Mouse (Mus musculus) retina, postnatal 1 day (tissue): Measurements from ENCODE around the gene Rnh1.

Source experiments
- DNase-seq: peaks from one replicate; pipeline ENCODE4 v3.0.0-alpha.2; 2012

Rnh1 gene

GRCm38 (mm10) chr7:141172116-141173006, at the start of gene Rnh1:
Rnh1 (minus strand) TSS chr7:141172857.
- peak; percentile 97 for DNase-seq

DNA sequence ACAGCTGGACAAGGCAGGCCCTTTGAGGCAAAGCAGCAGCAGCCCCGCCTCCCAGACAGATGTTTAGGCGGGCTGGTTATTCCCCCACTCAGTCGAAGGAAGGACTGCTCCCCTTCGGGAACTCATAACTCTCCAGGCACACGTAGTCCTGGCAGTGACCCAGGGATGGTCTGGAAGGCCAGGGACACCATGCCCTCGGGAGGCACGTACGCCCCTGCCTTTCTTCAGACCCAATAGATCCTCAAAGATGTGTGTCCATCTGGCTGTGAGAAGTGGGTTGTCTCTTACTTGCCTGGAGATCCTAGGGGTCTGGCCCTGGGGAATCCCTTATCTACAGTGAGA, 49.4 kb upstream of the Rnh1 start:
- no peak for DNase-seq

- DNase-seq, result peak; percentile 100
Measured at GRCm38 (mm10) chr7:141221249-141222125, 48.8 kb upstream of the Rnh1 start.

GRCm38 (mm10) chr7:141220377-141220776, 47.7 kb upstream of the Rnh1 start:
- no peak for DNase-seq

- no peak for DNase-seq
Measured at GRCm38 (mm10) chr7:141219558-141220099, 47.0 kb upstream of the Rnh1 start.

- DNase-seq, result no peak
Measured at GRCm38 (mm10) chr7:141218557-141219133, 46.0 kb upstream of the Rnh1 start.

- DNase-seq, result no peak
Measured at GRCm38 (mm10) chr7:141218141-141218540, 45.5 kb upstream of the Rnh1 start.

- DNase-seq, result no peak
Measured at GRCm38 (mm10) chr7:141217343-141218013, 44.8 kb upstream of the Rnh1 start.

GRCm38 (mm10) chr7:141216894-141217293, 44.2 kb upstream of the Rnh1 start:
- no peak for DNase-seq

GRCm38 (mm10) chr7:141215880-141216733, 43.5 kb upstream of the Rnh1 start:
- no peak for DNase-seq

DNA sequence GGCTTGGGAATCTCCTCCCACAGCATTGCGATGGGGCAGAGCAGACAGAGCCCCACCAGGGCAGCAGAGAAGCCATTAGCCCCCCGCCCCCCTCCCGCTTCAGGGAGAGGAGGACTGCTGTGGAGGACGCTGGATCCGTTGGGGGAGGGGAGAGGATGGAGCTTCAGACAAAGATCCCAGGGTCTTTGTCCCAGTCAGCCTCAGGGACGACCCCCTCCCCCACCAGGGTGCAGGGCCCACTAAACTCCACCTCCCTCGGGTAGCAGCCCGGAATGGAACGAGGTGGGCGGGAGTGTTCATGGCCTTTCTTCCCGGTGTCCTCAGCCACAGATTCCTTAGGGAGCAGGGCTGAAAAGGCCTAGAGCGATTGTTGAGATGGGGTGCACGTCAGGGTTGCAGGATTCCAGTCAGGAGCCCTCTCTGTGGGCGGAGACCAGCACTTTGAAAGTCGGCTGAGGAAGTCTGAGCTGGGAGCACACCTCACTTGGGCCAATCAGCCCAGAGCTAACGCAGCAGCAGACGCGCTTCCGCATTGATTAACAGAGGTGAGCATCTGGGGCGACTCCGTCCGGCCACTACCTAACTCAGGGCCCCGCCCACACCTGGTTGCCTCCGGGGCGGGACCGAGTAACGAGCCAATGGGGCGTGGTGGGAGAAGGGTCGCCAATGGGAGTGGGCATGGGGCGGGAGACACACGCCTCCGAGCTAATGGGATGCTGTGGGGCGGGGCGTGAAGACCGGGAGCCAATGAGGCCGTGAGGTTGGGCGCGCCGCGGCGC, 42.6 kb upstream of the Rnh1 start, which contains the start of gene Rassf7:
TSS of gene Rassf7 (plus strand) at position 760 of the 779 bp plus-strand sequence.
- peak; percentile 96 for DNase-seq

DNA sequence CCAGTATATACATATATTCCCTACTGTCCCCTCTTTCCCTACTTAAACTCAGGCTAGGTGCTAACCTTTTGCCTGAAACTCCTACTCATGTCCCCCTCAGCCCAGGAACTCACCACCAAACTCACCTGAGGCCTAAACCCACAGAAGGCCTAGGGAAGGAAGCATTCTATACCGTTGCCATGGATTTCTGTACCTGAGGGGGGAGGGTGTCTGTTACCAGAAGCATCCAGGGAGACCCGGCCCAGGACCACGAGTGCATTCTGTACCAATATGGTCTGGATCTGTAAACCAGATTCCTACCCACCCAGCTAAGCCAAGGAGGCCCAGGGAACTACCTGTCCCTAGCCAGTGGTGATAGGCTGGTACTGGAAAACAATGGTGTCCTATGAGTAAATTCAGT, 41.7 kb upstream of the Rnh1 start:
- DNase-seq, result no peak

DNA sequence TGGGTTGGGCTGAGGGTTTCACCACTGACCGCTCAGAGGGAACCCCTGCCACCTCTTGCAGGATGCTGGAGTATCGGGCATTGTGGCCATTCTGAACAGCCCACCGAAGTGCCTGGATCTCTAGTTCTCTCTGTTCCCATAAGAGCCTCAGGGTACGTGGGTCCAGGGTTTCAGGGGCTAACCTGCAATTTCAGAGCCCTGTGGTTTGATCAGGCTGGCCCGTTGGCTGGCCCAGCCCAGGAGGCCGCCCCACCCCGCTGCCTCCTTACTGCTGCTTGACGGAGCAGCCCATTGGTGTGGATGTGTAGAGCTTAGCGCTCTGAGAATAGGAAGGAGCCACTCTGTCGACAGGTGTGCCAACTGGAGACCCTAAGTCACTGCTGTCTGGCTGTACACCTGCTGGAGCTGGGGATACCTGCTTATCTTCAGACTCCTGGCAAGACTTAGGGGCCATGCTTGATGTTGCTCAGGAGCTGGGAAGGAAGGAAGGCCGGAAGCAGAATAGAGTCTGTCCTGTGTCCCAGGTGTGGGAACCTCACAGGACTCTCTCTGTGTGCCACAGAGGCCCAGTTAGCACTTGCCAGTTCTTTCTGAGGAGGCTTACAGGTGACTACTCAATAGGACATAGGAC, 41.1 kb upstream of the Rnh1 start, which contains the start of gene Lmntd2:
TSS of gene Lmntd2 (minus strand) at position 476 of the 631 bp plus-strand sequence.
- DNase-seq, result no peak

GRCm38 (mm10) chr7:141213133-141213532, 40.5 kb upstream of the Rnh1 start:
- DNase-seq, result no peak

DNA sequence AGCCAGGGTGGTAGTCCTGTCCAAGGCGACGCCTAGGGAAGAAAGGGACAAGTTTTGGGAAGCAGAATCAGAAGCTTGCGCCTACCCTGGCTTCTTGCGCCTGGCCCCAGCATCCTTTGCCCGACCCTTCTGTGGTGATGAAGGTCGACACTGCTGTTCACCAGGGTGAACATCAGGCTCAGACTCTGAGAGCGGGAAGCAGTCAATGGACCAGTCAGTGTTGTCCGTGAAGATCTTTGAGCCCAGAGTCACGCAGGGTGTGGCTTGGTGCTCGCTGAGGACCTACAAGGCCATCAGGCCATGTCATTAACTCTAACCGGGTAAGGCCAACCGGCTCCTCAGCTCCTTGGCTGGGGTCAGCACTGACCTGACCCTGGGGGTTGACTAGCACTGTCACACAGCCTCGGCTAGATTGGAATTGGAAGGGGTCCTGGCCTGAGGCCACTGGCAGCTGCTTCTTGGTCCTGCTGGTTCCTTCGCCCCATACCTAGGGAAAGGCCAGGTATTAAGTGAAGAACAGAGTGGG, 38.0 kb upstream of the Rnh1 start:
- no peak for DNase-seq

DNA sequence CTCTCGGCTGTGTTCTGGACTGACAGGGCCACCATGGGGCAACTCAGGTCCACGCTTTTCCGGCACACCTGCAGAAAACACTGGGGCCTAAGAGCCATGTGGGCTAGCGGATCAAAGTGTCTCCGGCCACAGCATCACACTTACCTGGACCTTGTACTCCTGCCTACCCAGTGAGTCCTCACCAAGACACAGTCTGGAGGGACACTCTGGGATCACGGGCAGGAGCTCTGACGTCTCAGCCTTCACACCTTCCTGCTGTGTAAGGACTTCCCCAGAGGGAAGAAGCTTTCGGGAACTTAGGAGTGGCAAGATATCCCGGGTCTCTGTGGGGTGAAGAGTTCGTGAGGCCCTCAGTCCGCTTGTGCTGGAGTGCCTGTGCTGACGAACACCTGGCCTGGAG, 37.5 kb upstream of the Rnh1 start:
- no peak for DNase-seq

- DNase-seq, result no peak
Measured at GRCm38 (mm10) chr7:141209526-141209925, 36.9 kb upstream of the Rnh1 start.

DNA sequence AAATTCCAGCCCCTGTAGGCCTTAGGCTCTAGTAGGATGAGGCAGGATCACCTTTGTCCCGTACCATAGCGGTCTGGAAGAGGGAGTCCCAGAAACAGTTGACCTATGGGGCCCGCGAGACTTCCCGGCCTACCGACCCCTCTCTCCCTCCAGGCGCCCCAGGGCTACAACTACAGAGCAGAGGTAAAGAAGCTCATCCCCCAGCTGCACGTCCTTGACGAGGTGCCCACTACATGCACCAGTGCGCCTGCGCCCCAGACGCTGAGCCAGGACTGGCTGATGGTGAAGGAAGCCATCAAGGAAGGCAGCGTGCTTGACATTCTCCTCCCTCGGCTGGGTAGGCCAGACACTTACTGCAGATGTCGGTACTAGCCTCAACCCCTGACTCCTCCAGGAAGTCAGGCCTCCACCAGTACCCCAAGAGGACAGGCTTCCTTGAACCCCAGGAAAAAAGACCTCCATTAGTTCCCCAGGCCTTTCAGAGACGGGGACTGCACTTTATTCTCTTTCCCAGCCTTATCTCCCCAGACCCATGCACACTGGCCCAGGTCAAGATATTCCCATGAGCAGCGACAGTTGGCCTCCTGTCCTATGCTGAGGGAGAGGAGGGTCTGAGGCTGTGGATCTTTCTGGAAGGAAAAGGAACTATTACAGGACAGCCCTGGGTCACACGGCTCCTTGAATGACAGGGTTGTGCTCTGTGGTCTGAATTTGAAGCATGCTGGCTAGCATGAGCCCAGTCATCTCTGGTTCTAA, 33.7 kb upstream of the Rnh1 start:
- no peak for DNase-seq

- DNase-seq, result no peak
Measured at GRCm38 (mm10) chr7:141205504-141205903, 32.8 kb upstream of the Rnh1 start.
